Mouse (Mus musculus) lung, adult 2 months (tissue): ENCODE measurements at regions not wholly inside any gene's neighbourhood (a gene's known extent, or its start where the extent isn't known, plus 50 kb on each side); places are given as distances from the start of the nearest gene placed in this dataset.

Experiments used
- CTCF ChIP-seq: fragments of 200-500 bp; IDR thresholded peaks from 2 replicates; pipeline ENCODE4 v1.5.1; 2011; ENCODE audit warnings: mild to moderate bottlenecking, low read length, control low read depth; ENCODE audit not compliant: insufficient read depth
- POLR2A ChIP-seq: fragments of 200-500 bp; IDR thresholded peaks from 2 replicates; pipeline ENCODE4 v1.6.1; 2011; ENCODE audit warnings: low read depth, mild to moderate bottlenecking, control low read depth, low read length, borderline replicate concordance; ENCODE audit errors: extremely low read depth

GRCm38 (mm10) chr8:8827555-8827954, 137.2 kb upstream of the Arglu1 start:
- TF ChIP-seq CTCF = no peak
- 0 out of 2 replicates have a peak, but pooled peaks have one; percentile 41 for TF ChIP-seq POLR2A
